Mouse (Mus musculus) kidney, adult 2 months (tissue): Measurements from ENCODE around the gene Eno4. TPM values are rescaled to one million over a fixed set of nuclear protein-coding genes. Genes with fewer than 3 reads are reported as not detected.
"Not testable (repeated sequence)": the region's sequence is repeated elsewhere in the genome, so short reads cannot be mapped to it uniquely, and the experiment has no call there.

ENCODE experiments used
- DNase-seq: peaks from one replicate; pipeline ENCODE4 v3.0.0; 2021
- H3K27ac ChIP-seq: fragments of 200-500 bp; 2 replicates; pipeline ENCODE4 v1.5.1; 2012; ENCODE audit warnings: low read depth, low read length, control low read depth, inconsistent platforms; ENCODE audit not compliant: insufficient read depth
- H3K27me3 ChIP-seq: fragments of 200-500 bp; replicated peaks from 2 replicates; pipeline ENCODE4 v1.6.1; 2012; ENCODE audit warnings: mild to moderate bottlenecking, moderate library complexity, low read length, inconsistent platforms; ENCODE audit not compliant: control insufficient read depth, insufficient read depth
- H3K36me3 ChIP-seq: fragments of 200-500 bp; 2 replicates; pipeline ENCODE4 v1.6.1; 2012; ENCODE audit warnings: mild to moderate bottlenecking, moderate library complexity, low read length, inconsistent platforms; ENCODE audit not compliant: control insufficient read depth, insufficient read depth
- H3K4me1 ChIP-seq: fragments of 200-500 bp; 2 replicates; pipeline ENCODE4 v1.6.1; 2011; ENCODE audit warnings: low read length; ENCODE audit not compliant: control insufficient read depth, insufficient read depth
- H3K4me3 ChIP-seq: fragments of 200-500 bp; 2 replicates; pipeline ENCODE4 v1.5.1; 2011; ENCODE audit warnings: mild to moderate bottlenecking, low read depth, low read length, control low read depth; ENCODE audit not compliant: insufficient read depth
- CTCF ChIP-seq: fragments of 200-500 bp; conservative IDR thresholded peaks from 2 replicates; pipeline ENCODE4 v1.5.1; 2011; ENCODE audit warnings: low read depth, mild to moderate bottlenecking, control low read depth, low read length, moderate library complexity, mixed read lengths; ENCODE audit not compliant: insufficient read depth, insufficient read length
- POLR2A ChIP-seq: fragments of 200-500 bp; IDR thresholded peaks from one replicate; pipeline ENCODE4 v1.6.1; 2011; ENCODE audit warnings: low read depth, low read length, control low read depth
- WGBS: fragments of 180-500 bp; shearing (Covaris S2); methylation state at CpG from one replicate; pipeline ENCODE4 v1.1.7; 2018; 5-methylcytosine and 5-hydroxymethylcytosine counted together
- polyA plus RNA-seq: library from polyadenylated mRNA; depleted of rRNA; stranded (reverse); fragments of >200 nt; gene quantifications from 2 replicates; pipeline ENCODE4 v1.2.3, GENCODE M21; 2012; rRNA removed

The Eno4 gene
- polyA plus RNA-seq, result 0.08 and 0.31 TPM in 2 replicates

DNA sequence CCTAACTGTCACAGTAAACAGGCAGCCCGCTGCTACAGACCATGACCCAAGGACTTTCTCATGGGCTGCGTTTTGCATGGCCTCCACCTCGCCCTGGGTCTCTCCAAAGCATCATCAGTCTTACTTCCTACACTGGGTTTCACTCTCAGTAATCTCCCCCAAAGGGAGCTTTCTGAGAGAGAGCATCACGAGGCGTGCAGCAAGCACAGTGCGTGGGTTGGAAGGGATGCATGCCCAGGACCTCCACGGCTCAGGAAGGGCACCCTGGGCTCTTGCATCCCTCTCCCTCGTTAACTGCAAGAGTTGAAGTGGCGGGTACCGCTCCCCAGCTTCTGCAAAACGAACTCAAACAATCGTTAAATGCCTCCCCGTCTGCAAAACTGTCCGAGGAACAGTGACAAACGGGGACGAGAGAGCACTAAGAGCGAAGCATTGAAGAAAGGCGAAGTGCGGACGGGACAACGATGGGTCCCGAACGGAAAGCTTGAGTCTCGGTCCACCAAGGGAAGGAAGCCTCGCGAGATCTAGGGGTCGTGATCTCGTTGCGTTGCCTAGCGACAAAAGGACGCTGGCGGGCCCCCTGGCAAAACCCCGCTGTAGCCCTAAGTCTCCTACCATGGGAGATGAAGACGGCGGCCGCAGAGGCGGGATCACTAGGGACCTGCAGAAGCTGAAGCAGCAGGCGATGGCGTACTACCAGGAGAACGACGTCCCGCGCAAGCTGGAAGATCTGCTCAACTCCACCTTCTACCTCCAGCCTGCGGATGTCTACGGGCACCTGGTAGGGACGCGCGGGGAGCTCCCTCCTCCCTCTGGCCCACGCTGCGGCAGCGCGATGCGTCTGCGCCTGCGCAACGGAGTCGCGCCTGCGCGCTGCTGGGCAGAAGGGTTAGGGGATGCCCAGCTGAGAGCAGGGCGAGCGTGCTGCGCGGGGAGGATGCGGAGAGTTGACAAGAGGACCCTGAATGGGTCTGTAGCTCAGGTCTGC, at the start of gene Eno4, which contains the start of gene Hspa12a:
Eno4 (plus strand) TSS at position 585 of the 988 bp plus-strand sequence.
Hspa12a (minus strand) TSS at position 814 of the 988 bp plus-strand sequence.
- no peak within 1 kb of the TSS; the same call in 1 of the 2 replicates for H3K27ac ChIP-seq
- peak within 1 kb of the TSS; percentile 71 for H3K4me3 ChIP-seq
- H3K36me3 ChIP-seq, result no peaks in the 10 kb centered on the region
- no peaks in the 10 kb centered on the region for H3K4me1 ChIP-seq
- no peaks in the 10 kb centered on the region for H3K27me3 ChIP-seq
- peak; percentile 96 for DNase-seq
- peak; percentile 89 for TF ChIP-seq POLR2A
- TF ChIP-seq CTCF, result no peak
- WGBS, result under 1% methylated on average over 65 of the region's 65 CpGs

DNA sequence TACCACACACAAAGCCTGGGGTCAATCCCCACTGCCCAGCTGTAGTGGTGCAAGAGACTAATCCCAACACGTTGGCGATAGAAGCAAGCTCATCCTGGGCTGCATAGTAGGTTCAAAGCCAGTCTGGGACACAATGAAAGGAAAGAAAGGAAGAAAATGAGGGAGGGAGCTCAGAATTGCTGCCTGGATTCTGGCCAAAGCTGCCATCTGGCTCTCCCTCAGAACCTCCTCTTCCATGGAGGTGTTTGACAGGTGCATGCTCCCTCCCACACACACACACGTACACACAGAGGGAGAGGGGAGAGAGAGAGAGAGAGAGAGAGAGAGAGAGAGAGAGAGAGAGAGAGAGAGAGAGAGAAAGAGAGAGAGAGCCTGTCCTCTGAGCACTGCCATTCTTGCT, 47.0 kb upstream of the Eno4 start:
- DNase-seq, result no peak
- Histone ChIP-seq H3K36me3 (no peaks in the 10 kb centered on the region), H3K4me1 (no peaks in the 10 kb centered on the region), H3K27ac (no peak overlapping the region), H3K4me3 (no peak overlapping the region), H3K27me3 (no peaks in the 10 kb centered on the region)
- 89% methylated on average over 3 of the region's 3 CpGs for WGBS
- TF ChIP-seq CTCF (no peak), POLR2A (no peak)

DNA sequence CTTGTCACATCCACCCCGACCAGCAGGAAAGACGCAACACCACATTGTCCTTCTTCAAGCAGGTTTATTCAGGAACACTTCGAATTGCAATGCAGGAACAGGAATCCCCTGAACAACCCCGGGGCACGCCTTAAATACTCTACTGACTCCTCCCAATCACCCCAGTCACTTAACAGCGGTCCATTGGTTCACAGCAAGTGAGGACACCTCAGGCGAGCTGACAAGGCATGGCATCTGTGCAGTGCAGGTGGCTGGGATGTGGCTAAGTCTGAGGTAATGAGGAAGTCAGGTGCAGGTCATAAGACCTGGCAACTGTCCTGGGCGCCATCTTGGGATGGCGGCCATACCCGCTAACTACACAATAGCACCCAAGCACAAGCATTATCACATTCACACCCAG, 42.8 kb upstream of the Eno4 start:
- not testable (repeated sequence) for H3K4me1 ChIP-seq, H3K36me3 ChIP-seq, H3K4me3 ChIP-seq, H3K27me3 ChIP-seq, DNase-seq, H3K27ac ChIP-seq
- WGBS, result 93% methylated on average over 10 of the region's 10 CpGs

DNA sequence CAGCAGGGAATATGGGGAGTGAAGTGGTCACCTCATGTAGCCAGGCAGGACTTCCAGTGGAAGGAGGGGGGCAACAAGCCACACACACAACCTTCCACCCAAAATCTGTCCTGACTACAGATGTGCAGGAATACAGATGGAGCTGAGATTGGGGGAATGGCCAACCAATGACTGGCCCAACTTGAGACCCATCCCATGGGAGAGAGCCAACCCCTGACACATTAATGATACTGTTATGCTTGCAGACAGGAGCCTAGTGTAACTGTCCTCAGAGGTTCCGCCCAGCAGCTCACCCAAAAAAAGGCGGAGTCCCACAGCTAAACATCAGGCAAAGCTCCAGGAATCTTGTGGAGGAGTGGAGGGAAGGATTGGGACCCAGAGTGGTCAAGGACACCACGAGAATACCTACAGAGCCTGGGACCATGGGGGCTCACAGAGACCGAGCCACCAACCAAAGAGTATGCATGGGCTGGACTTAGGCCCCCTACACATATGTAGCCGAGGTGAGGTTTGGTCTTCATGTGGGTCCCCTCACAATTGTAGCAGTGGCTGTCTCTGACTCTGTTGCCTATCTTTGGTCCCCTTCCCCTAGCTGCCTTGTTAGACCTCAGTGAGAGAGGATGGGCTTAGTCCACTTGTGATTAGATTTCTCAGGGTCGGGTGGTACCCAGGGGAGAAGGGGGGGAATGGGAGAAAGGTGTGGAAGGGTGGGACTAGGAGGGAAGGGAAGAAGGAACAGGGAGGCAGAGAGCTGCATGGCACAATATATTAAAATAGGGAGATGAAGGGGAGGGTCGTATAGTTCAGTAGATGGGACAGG, 39.9 kb upstream of the Eno4 start:
- Histone ChIP-seq H3K4me3 (no peak overlapping the region), H3K27ac (no peak overlapping the region), H3K4me1 (no peaks in the 10 kb centered on the region), H3K36me3 (no peaks in the 10 kb centered on the region), H3K27me3 (no peaks in the 10 kb centered on the region)
- 59% methylated on average over 7 of the region's 7 CpGs for WGBS
- DNase-seq, result no peak
- no peak for TF ChIP-seq POLR2A
- TF ChIP-seq CTCF, result no peak

DNA sequence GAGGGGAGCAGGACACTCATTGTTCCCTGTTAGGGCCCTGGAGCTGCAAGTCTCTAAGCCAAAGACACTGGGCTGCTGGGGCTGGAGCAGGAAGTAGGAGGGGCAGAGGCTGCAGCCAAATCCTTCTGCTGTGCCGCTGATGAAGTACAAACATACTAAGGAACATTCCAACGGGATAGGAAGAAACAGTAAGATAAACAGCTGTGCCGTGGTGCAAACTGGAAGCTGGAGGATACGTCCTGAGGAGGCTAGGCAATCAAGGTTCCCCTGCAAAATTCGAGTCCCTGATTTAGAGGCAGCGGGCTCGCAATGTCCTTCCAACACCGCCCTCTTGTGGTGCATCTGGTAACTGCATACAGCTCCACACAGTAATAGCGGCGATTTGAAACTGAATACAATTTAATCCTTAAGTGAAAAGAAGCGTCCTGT, 39.3 kb upstream of the Eno4 start:
- WGBS, result under 1% methylated on average over 11 of the region's 11 CpGs
- no peak overlapping the region for H3K27ac ChIP-seq

DNA sequence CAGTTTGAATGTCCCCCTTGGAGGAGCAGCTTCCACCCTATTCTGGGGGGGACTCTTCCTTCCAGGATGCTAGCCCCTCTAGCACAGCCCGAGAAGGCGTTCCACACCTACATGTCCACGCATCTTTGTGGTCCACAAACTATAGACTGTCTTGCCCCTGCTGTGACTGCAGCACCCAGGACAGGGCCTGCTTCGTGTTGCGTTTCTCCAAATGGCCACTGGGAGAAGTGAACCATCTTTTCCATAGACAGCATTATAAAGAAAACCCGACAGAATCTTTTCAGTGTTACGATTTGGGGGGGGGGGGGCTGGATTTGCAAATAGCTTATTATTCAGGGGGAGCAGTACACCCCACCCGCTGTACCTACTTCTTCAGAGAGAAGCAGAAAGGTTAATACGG, 36.5 kb upstream of the Eno4 start:
- TF ChIP-seq POLR2A (no peak), CTCF (no peak)
- Histone ChIP-seq H3K36me3 (no peaks in the 10 kb centered on the region), H3K4me3 (no peak overlapping the region), H3K27ac (no peak overlapping the region), H3K27me3 (no peaks in the 10 kb centered on the region), H3K4me1 (no peaks in the 10 kb centered on the region)
- 60% methylated on average over 9 of the region's 9 CpGs for WGBS
- no peak for DNase-seq

More for the DNA sequence above, 39.3 kb upstream of the Eno4 start:
- Histone ChIP-seq H3K4me1 (no peaks in the 10 kb centered on the region), H3K27me3 (no peaks in the 10 kb centered on the region), H3K36me3 (no peaks in the 10 kb centered on the region), H3K4me3 (peak overlapping the region; percentile 21; the same call in 1 of the 2 replicates)
- no peak for TF ChIP-seq POLR2A
- TF ChIP-seq CTCF, result peak; percentile 98
- DNase-seq, result peak; percentile 85

DNA sequence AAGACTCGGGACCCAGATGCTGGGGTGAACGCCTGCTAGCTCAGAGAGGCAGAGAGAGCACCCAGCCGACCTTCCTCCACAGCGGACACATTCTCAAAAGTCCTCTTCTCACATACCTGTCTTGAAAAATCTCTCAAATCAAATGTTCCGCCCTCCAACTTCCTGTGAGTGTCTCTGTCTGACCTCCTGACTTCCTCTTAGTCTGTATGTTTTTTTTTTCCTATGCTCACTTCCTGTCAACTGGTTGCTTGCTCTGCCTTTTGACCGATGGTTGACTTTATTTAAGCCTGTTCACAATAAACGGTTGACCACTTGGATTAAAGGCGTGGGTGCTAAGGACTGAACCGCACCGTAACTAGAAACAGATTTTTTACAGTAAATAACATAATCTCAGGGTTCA, 35.2 kb upstream of the Eno4 start:
- 62% methylated on average over 10 of the region's 10 CpGs for WGBS
- TF ChIP-seq CTCF (no peak), POLR2A (no peak)
- Histone ChIP-seq H3K27me3 (no peaks in the 10 kb centered on the region), H3K27ac (no peak overlapping the region), H3K4me3 (no peak overlapping the region), H3K36me3 (no peaks in the 10 kb centered on the region), H3K4me1 (no peaks in the 10 kb centered on the region)
- DNase-seq, result no peak
